Mouse (Mus musculus) forebrain, embryonic 12.5 days (tissue): ENCODE measurements at regions not wholly inside any gene's neighbourhood (a gene's known extent, or its start where the extent isn't known, plus 50 kb on each side); places are given as distances from the start of the nearest gene placed in this dataset.

Source experiments
- ATAC-seq: fragments of 200-750 bp; cut with Nextera tagmentation; 2 replicates; pipeline ENCODE4 v1.8.0; 2017; ENCODE audit warnings: moderate TSS enrichment; ENCODE audit not compliant: low FRiP score
- H3K27ac ChIP-seq: fragments of 300-500 bp; sonication (generic); 2 replicates; pipeline ENCODE4 v1.5.1; 2016; ENCODE audit warnings: mild to moderate bottlenecking
- H3K27me3 ChIP-seq: fragments of 300-500 bp; sonication (generic); 2 replicates; pipeline ENCODE4 v1.6.1; 2016; ENCODE audit warnings: mild to moderate bottlenecking
- H3K36me3 ChIP-seq: fragments of 300-500 bp; sonication (generic); replicated peaks from 2 replicates; pipeline ENCODE4 v1.6.1; 2016; ENCODE audit warnings: mild to moderate bottlenecking
- H3K4me1 ChIP-seq: fragments of 300-500 bp; sonication (generic); 2 replicates; pipeline ENCODE4 v1.6.1; 2016
- H3K4me2 ChIP-seq: fragments of 300-500 bp; sonication (generic); 2 replicates; pipeline ENCODE4 v1.6.1; 2016; ENCODE audit warnings: mild to moderate bottlenecking, moderate library complexity
- H3K4me3 ChIP-seq: fragments of 300-500 bp; sonication (generic); replicated peaks from 2 replicates; pipeline ENCODE4 v1.5.1; 2016; ENCODE audit warnings: mild to moderate bottlenecking
- H3K9ac ChIP-seq: fragments of 300-500 bp; sonication (generic); 2 replicates; pipeline ENCODE4 v1.6.1; 2016; ENCODE audit warnings: mild to moderate bottlenecking
- H3K9me3 ChIP-seq: fragments of 300-500 bp; sonication (generic); 2 replicates; pipeline ENCODE4 v1.6.1; 2016
- WGBS: fragments of 180-500 bp; shearing (Covaris S2); methylation state at CpG from one replicate; pipeline ENCODE4 v1.1.7; 2016; 5-methylcytosine and 5-hydroxymethylcytosine counted together

- no peak for ATAC-seq
- WGBS, result 77% methylated on average over 5 of the region's 5 CpGs
- Histone ChIP-seq H3K9me3 (no peaks in the 10 kb centered on the region), H3K4me3 (no peak overlapping the region), H3K27me3 (peaks cover 9% of the 10 kb centered on the region; the same call in 1 of the 2 replicates), H3K27ac (no peak overlapping the region), H3K9ac (no peak overlapping the region), H3K4me1 (no peaks in the 10 kb centered on the region), H3K4me2 (no peak overlapping the region), H3K36me3 (no peaks in the 10 kb centered on the region)
Observed at GRCm38 (mm10) chr5:119359709-119360108, 310.8 kb upstream of the Tbx3 start.

GRCm38 (mm10) chr5:119360351-119360750 is 310.1 kb upstream of the Tbx3 start:
- H3K36me3 ChIP-seq, result no peaks in the 10 kb centered on the region
- H3K4me1 ChIP-seq, result no peaks in the 10 kb centered on the region
- no peak overlapping the region for H3K9ac ChIP-seq
- ATAC-seq, result no peak
- H3K27ac ChIP-seq, result no peak overlapping the region
- H3K4me2 ChIP-seq, result no peak overlapping the region
- WGBS, result 95% methylated on average over 2 of the region's 2 CpGs
- H3K27me3 ChIP-seq, result peaks cover 9% of the 10 kb centered on the region; the same call in 1 of the 2 replicates
- H3K9me3 ChIP-seq, result no peaks in the 10 kb centered on the region
- no peak overlapping the region for H3K4me3 ChIP-seq

GRCm38 (mm10) chr5:119361406-119362044 is 308.9 kb upstream of the Tbx3 start:
- WGBS, result 85% methylated on average over 6 of the region's 6 CpGs

GRCm38 (mm10) chr5:119362452-119362851 is 308.0 kb upstream of the Tbx3 start:
- Histone ChIP-seq H3K9me3 (no peaks in the 10 kb centered on the region), H3K4me1 (no peaks in the 10 kb centered on the region), H3K27me3 (peaks cover 9% of the 10 kb centered on the region; the same call in 1 of the 2 replicates), H3K36me3 (no peaks in the 10 kb centered on the region), H3K27ac (no peak overlapping the region), H3K4me3 (no peak overlapping the region), H3K9ac (no peak overlapping the region), H3K4me2 (no peak overlapping the region)
- no peak for ATAC-seq
- 81% methylated on average over 12 of the region's 12 CpGs for WGBS

More at GRCm38 (mm10) chr5:119361406-119362044, 308.9 kb upstream of the Tbx3 start:
- Histone ChIP-seq H3K27me3 (peaks cover 9% of the 10 kb centered on the region; the same call in 1 of the 2 replicates), H3K36me3 (no peaks in the 10 kb centered on the region), H3K4me2 (no peak overlapping the region), H3K9ac (no peak overlapping the region), H3K9me3 (no peaks in the 10 kb centered on the region), H3K4me1 (no peaks in the 10 kb centered on the region), H3K27ac (no peak overlapping the region), H3K4me3 (no peak overlapping the region)
- ATAC-seq, result no peak

GRCm38 (mm10) chr5:119364250-119364649 is 306.2 kb upstream of the Tbx3 start:
- no peak overlapping the region for H3K4me2 ChIP-seq
- H3K27ac ChIP-seq, result no peak overlapping the region
- H3K9me3 ChIP-seq, result no peaks in the 10 kb centered on the region
- no peak for ATAC-seq
- H3K4me1 ChIP-seq, result no peaks in the 10 kb centered on the region
- WGBS, result 78% methylated on average over 4 of the region's 4 CpGs
- peaks cover 14% of the 10 kb centered on the region; the same call in 1 of the 2 replicates for H3K27me3 ChIP-seq
- no peaks in the 10 kb centered on the region for H3K36me3 ChIP-seq
- no peak overlapping the region for H3K9ac ChIP-seq
- H3K4me3 ChIP-seq, result no peak overlapping the region

- H3K27me3 ChIP-seq, result peaks cover 19% of the 10 kb centered on the region
- H3K4me3 ChIP-seq, result no peak overlapping the region
- H3K4me1 ChIP-seq, result no peaks in the 10 kb centered on the region
- H3K9me3 ChIP-seq, result no peaks in the 10 kb centered on the region
- no peak for ATAC-seq
- WGBS, result 89% methylated on average over 6 of the region's 6 CpGs
- H3K27ac ChIP-seq, result no peak overlapping the region
- no peak overlapping the region for H3K9ac ChIP-seq
- no peaks in the 10 kb centered on the region for H3K36me3 ChIP-seq
- H3K4me2 ChIP-seq, result no peak overlapping the region
Observed at GRCm38 (mm10) chr5:119365157-119365556, 305.3 kb upstream of the Tbx3 start.

GRCm38 (mm10) chr5:119366296-119366695 is 304.2 kb upstream of the Tbx3 start:
- H3K4me3 ChIP-seq, result no peak overlapping the region
- ATAC-seq, result no peak
- 62% methylated on average over 5 of the region's 5 CpGs for WGBS
- H3K9ac ChIP-seq, result no peak overlapping the region
- no peaks in the 10 kb centered on the region; the same call in 1 of the 2 replicates for H3K4me1 ChIP-seq
- H3K27me3 ChIP-seq, result peaks cover 19% of the 10 kb centered on the region
- no peaks in the 10 kb centered on the region for H3K9me3 ChIP-seq
- no peak overlapping the region for H3K4me2 ChIP-seq
- no peak overlapping the region for H3K27ac ChIP-seq
- H3K36me3 ChIP-seq, result no peaks in the 10 kb centered on the region

- no peak overlapping the region for H3K9ac ChIP-seq
- H3K27me3 ChIP-seq, result peaks cover 26% of the 10 kb centered on the region
- WGBS, result 9% methylated on average over 12 of the region's 12 CpGs
- no peaks in the 10 kb centered on the region for H3K9me3 ChIP-seq
- H3K4me1 ChIP-seq, result no peaks in the 10 kb centered on the region; the same call in 1 of the 2 replicates
- no peak for ATAC-seq
- peak overlapping the region; percentile 13; the same call in 1 of the 2 replicates for H3K4me3 ChIP-seq
- H3K4me2 ChIP-seq, result peak overlapping the region; percentile 40
- H3K36me3 ChIP-seq, result no peaks in the 10 kb centered on the region
- H3K27ac ChIP-seq, result no peak overlapping the region
Observed at GRCm38 (mm10) chr5:119370481-119370880, 300.0 kb upstream of the Tbx3 start.

GRCm38 (mm10) chr5:119370931-119371330 is 299.5 kb upstream of the Tbx3 start:
- no peak overlapping the region for H3K9ac ChIP-seq
- H3K9me3 ChIP-seq, result no peaks in the 10 kb centered on the region
- 9% methylated on average over 16 of the region's 16 CpGs for WGBS
- H3K27me3 ChIP-seq, result peaks cover 26% of the 10 kb centered on the region
- no peaks in the 10 kb centered on the region for H3K36me3 ChIP-seq
- H3K4me1 ChIP-seq, result no peaks in the 10 kb centered on the region; the same call in 1 of the 2 replicates
- H3K4me3 ChIP-seq, result peak overlapping the region; percentile 13; the same call in 1 of the 2 replicates
- peak overlapping the region; percentile 40 for H3K4me2 ChIP-seq
- H3K27ac ChIP-seq, result no peak overlapping the region
- ATAC-seq, result no peak

- H3K9ac ChIP-seq, result no peak overlapping the region
- no peak overlapping the region for H3K27ac ChIP-seq
- no peaks in the 10 kb centered on the region for H3K9me3 ChIP-seq
- no peaks in the 10 kb centered on the region; the same call in 1 of the 2 replicates for H3K4me1 ChIP-seq
- H3K4me2 ChIP-seq, result no peak overlapping the region
- 91% methylated on average over 24 of the region's 24 CpGs for WGBS
- peaks cover 23% of the 10 kb centered on the region for H3K27me3 ChIP-seq
- no peak for ATAC-seq
- no peaks in the 10 kb centered on the region for H3K36me3 ChIP-seq
- no peak overlapping the region for H3K4me3 ChIP-seq
Observed at GRCm38 (mm10) chr5:119373774-119374700, 296.4 kb upstream of the Tbx3 start.

- H3K4me3 ChIP-seq, result no peak overlapping the region
- H3K4me1 ChIP-seq, result no peaks in the 10 kb centered on the region; the same call in 1 of the 2 replicates
- no peak overlapping the region for H3K9ac ChIP-seq
- H3K27me3 ChIP-seq, result peaks cover 21% of the 10 kb centered on the region
- no peaks in the 10 kb centered on the region for H3K36me3 ChIP-seq
- H3K9me3 ChIP-seq, result no peaks in the 10 kb centered on the region
- H3K27ac ChIP-seq, result no peak overlapping the region
- no peak overlapping the region for H3K4me2 ChIP-seq
- ATAC-seq, result no peak
- WGBS, result 91% methylated on average over 3 of the region's 3 CpGs
Observed at GRCm38 (mm10) chr5:119374861-119375260, 295.6 kb upstream of the Tbx3 start.

- Histone ChIP-seq H3K4me1 (no peaks in the 10 kb centered on the region), H3K36me3 (no peaks in the 10 kb centered on the region), H3K4me2 (no peak overlapping the region), H3K27ac (no peak overlapping the region), H3K9ac (no peak overlapping the region), H3K4me3 (no peak overlapping the region), H3K9me3 (no peaks in the 10 kb centered on the region), H3K27me3 (0 out of 2 replicates have a peak, but pooled peaks cover 2% of the 10 kb centered on the region)
- ATAC-seq, result no peak
- WGBS, result 53% methylated on average over 8 of the region's 8 CpGs
Observed at GRCm38 (mm10) chr5:119378261-119378660, 292.2 kb upstream of the Tbx3 start.
